Mouse (Mus musculus) liver, embryonic 13.5 days (tissue): ENCODE data around the gene Gpr107. TPM values are rescaled to one million over a fixed set of nuclear protein-coding genes. Genes with fewer than 3 reads are reported as not detected.
A peak's percentile ranks its signal among the peaks of the same experiment; 100 is the strongest.

ENCODE experiments used
- ATAC-seq: fragments of 200-750 bp; cut with Nextera tagmentation; 2 replicates; pipeline ENCODE4 v1.8.0; 2017; ENCODE audit warnings: low read depth, mild to moderate bottlenecking, moderate number of reproducible peaks, moderate library complexity
- DNase-seq: peaks from one replicate; pipeline ENCODE4 v3.0.0; 2022
- H3K27ac ChIP-seq: fragments of 300-500 bp; sonication (generic); 2 replicates; pipeline ENCODE4 v1.5.1; 2015; ENCODE audit warnings: moderate library complexity, mild to moderate bottlenecking, inconsistent platforms
- H3K27me3 ChIP-seq: fragments of 300-500 bp; sonication (generic); 2 replicates; pipeline ENCODE4 v1.6.1; 2015; ENCODE audit warnings: mild to moderate bottlenecking, inconsistent platforms
- H3K36me3 ChIP-seq: fragments of 300-500 bp; sonication (generic); 2 replicates; pipeline ENCODE4 v1.6.1; 2015; ENCODE audit warnings: mild to moderate bottlenecking, inconsistent platforms
- H3K4me1 ChIP-seq: fragments of 300-500 bp; sonication (generic); replicated peaks from 2 replicates; pipeline ENCODE4 v1.6.1; 2015; ENCODE audit warnings: inconsistent platforms
- H3K4me2 ChIP-seq: fragments of 300-500 bp; sonication (generic); 2 replicates; pipeline ENCODE4 v1.6.1; 2015; ENCODE audit warnings: inconsistent platforms, mild to moderate bottlenecking, moderate library complexity
- H3K4me3 ChIP-seq: fragments of 300-500 bp; sonication (generic); replicated peaks from 2 replicates; pipeline ENCODE4 v1.5.1; 2015; ENCODE audit warnings: mild to moderate bottlenecking, inconsistent platforms
- H3K9ac ChIP-seq: fragments of 300-500 bp; sonication (generic); 2 replicates; pipeline ENCODE4 v1.6.1; 2015; ENCODE audit warnings: mild to moderate bottlenecking, inconsistent platforms
- H3K9me3 ChIP-seq: fragments of 300-500 bp; sonication (generic); replicated peaks from 2 replicates; pipeline ENCODE4 v1.6.1; 2016; ENCODE audit warnings: inconsistent platforms
- WGBS: fragments of 180-500 bp; shearing (Covaris S2); methylation state at CpG from one replicate; pipeline ENCODE4 v1.1.7; 2015; ENCODE audit not compliant: insufficient replicate concordance; 5-methylcytosine and 5-hydroxymethylcytosine counted together
- polyA plus RNA-seq: library from polyadenylated mRNA; unstranded; fragments of >200 nt; fragmentation: Nextera tagmentation; extraction: Ambion mirVana; gene quantifications from 2 replicates; pipeline ENCODE4 v1.2.1, GENCODE M21; 2015

Gpr107 gene
- polyA plus RNA-seq, 1 experiment from 2014 or later, result 11.8 TPM

DNA sequence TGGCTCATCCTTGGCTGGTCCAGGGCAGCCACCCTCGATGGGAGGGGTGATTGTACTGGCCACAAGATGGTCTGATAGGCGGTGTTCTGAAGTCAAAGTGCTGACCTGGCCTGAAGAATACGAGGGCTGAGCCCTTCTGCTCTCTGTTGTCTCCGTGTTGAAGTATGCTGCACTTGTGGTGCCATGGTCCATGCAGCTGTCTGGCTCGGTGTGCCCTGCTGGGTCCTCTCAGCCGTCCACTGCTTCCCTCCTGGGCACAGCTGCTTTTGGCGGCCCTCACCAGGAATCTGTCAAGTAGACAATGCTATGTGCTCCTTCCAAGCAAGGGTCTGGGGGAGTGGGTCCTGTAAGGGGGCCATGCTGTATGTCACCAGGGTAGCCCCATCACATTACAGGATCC, 68.7 kb downstream of the Gpr107 start:
- Histone ChIP-seq H3K9me3 (no peaks in the 10 kb centered on the region), H3K4me3 (no peak overlapping the region), H3K4me1 (no peaks in the 10 kb centered on the region), H3K27me3 (no peaks in the 10 kb centered on the region), H3K4me2 (no peak overlapping the region), H3K36me3 (0 out of 2 replicates have a peak, but pooled peaks cover under 1% of the 10 kb centered on the region), H3K9ac (no peak overlapping the region), H3K27ac (no peak overlapping the region)
- no peak for DNase-seq
- no peak for ATAC-seq
- 52% methylated on average over 7 of the region's 7 CpGs for whole genome bisulfite sequencing

DNA sequence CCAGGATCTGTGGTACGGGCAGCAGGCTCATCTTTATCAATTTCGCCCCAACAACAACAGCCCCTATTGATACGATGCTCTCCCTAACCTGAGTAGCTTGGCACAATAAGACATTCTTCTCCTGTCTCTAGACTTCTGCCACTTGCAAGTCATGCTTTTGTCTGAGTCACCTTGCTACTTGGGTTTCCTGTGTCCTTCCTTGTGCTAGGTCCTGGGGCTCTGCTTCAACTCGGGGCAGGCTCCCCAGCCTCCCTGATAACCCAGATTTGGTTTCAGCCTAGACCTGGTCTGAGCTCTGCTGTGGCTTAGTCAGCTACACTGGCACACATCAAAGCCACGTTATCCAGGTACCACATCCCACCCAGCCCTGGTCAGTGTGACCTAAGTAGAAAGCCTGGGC, 69.5 kb downstream of the Gpr107 start:
- no peak for DNase-seq
- H3K4me3 ChIP-seq, result no peak overlapping the region
- H3K4me1 ChIP-seq, result no peaks in the 10 kb centered on the region
- no peak overlapping the region for H3K4me2 ChIP-seq
- no peaks in the 10 kb centered on the region for H3K36me3 ChIP-seq
- ATAC-seq, result no peak
- 59% methylated on average over 5 of the region's 5 CpGs for WGBS
- H3K9ac ChIP-seq, result no peak overlapping the region
- no peaks in the 10 kb centered on the region for H3K27me3 ChIP-seq
- H3K27ac ChIP-seq, result no peak overlapping the region
- H3K9me3 ChIP-seq, result no peaks in the 10 kb centered on the region

GRCm38 (mm10) chr2:31228768-31229311, 76.7 kb downstream of the Gpr107 start:
- Histone ChIP-seq H3K4me3 (no peak overlapping the region), H3K27me3 (no peaks in the 10 kb centered on the region), H3K4me1 (no peaks in the 10 kb centered on the region), H3K9me3 (no peaks in the 10 kb centered on the region), H3K36me3 (no peaks in the 10 kb centered on the region), H3K27ac (no peak overlapping the region), H3K4me2 (no peak overlapping the region), H3K9ac (no peak overlapping the region)
- no peak for ATAC-seq
- WGBS, result 31% methylated on average over 1 of the region's 1 CpGs
- DNase-seq, result no peak

DNA sequence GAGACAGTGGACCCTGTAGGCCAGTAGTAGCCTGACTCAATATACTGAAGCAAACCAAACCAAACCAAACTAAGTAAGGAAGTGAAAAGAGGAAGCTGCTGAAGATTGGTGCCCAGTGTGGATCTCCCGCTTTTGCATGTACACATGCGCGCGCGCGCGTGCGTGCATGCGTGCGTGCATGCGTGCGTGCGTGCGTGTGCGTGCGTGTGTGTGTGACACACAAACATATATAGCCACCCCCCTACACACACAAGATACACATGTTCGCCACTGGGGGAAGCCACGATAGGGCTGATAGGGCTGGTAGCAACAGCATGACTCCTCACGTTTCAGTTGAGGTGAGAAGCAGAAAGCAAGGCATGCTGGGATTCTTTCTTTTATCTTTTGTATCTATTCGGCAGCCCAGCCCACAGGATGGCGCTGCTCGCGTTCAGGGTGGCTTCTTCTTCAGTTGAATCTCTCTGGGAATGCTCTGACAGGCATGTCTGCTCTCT, 87.1 kb downstream of the Gpr107 start:
- peak overlapping the region; percentile 33 for H3K4me3 ChIP-seq
- ATAC-seq (peak; percentile 68), DNase-seq (peak; percentile 50)
- H3K9ac ChIP-seq, result no peak overlapping the region; the same call in 1 of the 2 replicates
- peaks cover 10% of the 10 kb centered on the region for H3K4me1 ChIP-seq
- peaks cover 36% of the 10 kb centered on the region for H3K27me3 ChIP-seq
- 19% methylated on average over 23 of the region's 23 CpGs for WGBS
- H3K9me3 ChIP-seq, result no peaks in the 10 kb centered on the region
- no peak overlapping the region for H3K27ac ChIP-seq
- peak overlapping the region; percentile 53 for H3K4me2 ChIP-seq
- H3K36me3 ChIP-seq, result no peaks in the 10 kb centered on the region

- Histone ChIP-seq H3K9ac (no peak overlapping the region), H3K36me3 (no peaks in the 10 kb centered on the region), H3K4me3 (peak overlapping the region; percentile 33; the same call in 1 of the 2 replicates), H3K9me3 (no peaks in the 10 kb centered on the region), H3K4me2 (peak overlapping the region; percentile 53), H3K27me3 (peaks cover 42% of the 10 kb centered on the region), H3K4me1 (peaks cover 13% of the 10 kb centered on the region), H3K27ac (no peak overlapping the region)
- ATAC-seq (no peak), DNase-seq (no peak)
- WGBS, result 72% methylated on average over 6 of the region's 6 CpGs
Observed at GRCm38 (mm10) chr2:31239833-31240232, 87.7 kb downstream of the Gpr107 start.

DNA sequence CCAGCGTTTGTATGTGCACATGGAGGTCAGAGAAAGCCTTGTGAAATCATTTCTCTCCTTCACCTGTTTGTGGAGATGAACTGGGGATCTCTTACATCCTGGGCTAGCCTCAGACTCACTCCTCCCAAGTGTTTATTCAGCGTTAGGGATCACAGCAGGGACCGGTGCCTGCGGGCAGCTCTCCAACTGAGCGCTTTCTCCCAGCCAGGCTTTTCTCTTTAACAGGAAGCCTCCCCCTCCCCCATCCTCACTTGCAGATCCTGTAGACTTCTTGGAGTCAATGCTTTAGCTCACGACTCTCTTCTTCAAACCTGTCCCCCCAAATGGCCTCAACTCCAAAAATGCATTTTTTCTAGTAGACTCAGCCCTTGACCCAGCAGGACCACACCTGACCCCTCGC, 89.5 kb downstream of the Gpr107 start:
- peaks cover 18% of the 10 kb centered on the region for H3K4me1 ChIP-seq
- ATAC-seq (no peak), DNase-seq (no peak)
- H3K27me3 ChIP-seq, result peaks cover 60% of the 10 kb centered on the region
- no peaks in the 10 kb centered on the region for H3K36me3 ChIP-seq
- H3K9me3 ChIP-seq, result no peaks in the 10 kb centered on the region
- H3K9ac ChIP-seq, result no peak overlapping the region
- H3K27ac ChIP-seq, result no peak overlapping the region
- no peak overlapping the region for H3K4me3 ChIP-seq
- no peak overlapping the region for H3K4me2 ChIP-seq
- 9% methylated on average over 7 of the region's 7 CpGs for WGBS

DNA sequence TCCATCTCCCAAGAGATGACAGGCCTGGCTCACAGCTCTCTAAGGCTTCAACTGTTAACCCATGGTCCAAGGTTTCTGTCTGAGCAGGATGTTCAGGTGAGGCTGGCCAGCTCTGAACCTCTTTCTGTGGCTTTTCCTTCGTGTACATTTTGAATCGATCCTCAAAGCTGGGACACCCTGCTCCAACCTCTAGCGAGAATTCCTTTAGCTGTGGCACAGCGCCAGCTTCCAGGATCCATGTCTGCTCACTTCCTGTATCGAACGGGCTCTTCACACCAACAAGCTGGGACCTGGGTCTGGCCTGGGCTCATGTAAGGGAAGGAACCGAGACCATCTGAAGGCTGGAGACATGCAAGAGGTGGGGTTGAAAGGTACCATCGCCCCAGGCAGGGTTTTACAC, 92.1 kb downstream of the Gpr107 start:
- peaks cover 18% of the 10 kb centered on the region for H3K4me1 ChIP-seq
- H3K27me3 ChIP-seq, result peaks cover 80% of the 10 kb centered on the region
- no peaks in the 10 kb centered on the region for H3K36me3 ChIP-seq
- H3K9ac ChIP-seq, result no peak overlapping the region
- DNase-seq (no peak), ATAC-seq (no peak)
- H3K4me2 ChIP-seq, result no peak overlapping the region
- H3K4me3 ChIP-seq, result no peak overlapping the region
- WGBS, result 49% methylated on average over 8 of the region's 8 CpGs
- H3K9me3 ChIP-seq, result no peaks in the 10 kb centered on the region
- H3K27ac ChIP-seq, result no peak overlapping the region

GRCm38 (mm10) chr2:31245051-31245450, 92.9 kb downstream of the Gpr107 start:
- H3K4me2 ChIP-seq, result peak overlapping the region; percentile 76
- ATAC-seq (no peak), DNase-seq (no peak)
- no peak overlapping the region for H3K27ac ChIP-seq
- no peaks in the 10 kb centered on the region for H3K9me3 ChIP-seq
- H3K36me3 ChIP-seq, result no peaks in the 10 kb centered on the region
- H3K27me3 ChIP-seq, result peaks cover 80% of the 10 kb centered on the region
- peaks cover 12% of the 10 kb centered on the region for H3K4me1 ChIP-seq
- WGBS, result 20% methylated on average over 5 of the region's 5 CpGs
- peak overlapping the region; percentile 61 for H3K4me3 ChIP-seq
- H3K9ac ChIP-seq, result 0 out of 2 replicates have a peak overlapping the region, but pooled peaks have one; percentile 64

- H3K9ac ChIP-seq, result peak within 1 kb of the TSS; percentile 64
- H3K27me3 ChIP-seq, result peaks cover 76% of the 10 kb centered on the region
- no peak within 1 kb of the TSS for H3K27ac ChIP-seq
- no peaks in the 10 kb centered on the region for H3K36me3 ChIP-seq
- peaks cover 12% of the 10 kb centered on the region for H3K4me1 ChIP-seq
- no peaks in the 10 kb centered on the region for H3K9me3 ChIP-seq
- H3K4me3 ChIP-seq, result peak within 1 kb of the TSS; percentile 61
- peak; percentile 56 for ATAC-seq
- DNase-seq, result no peak
- 1% methylated on average over 84 of the region's 89 CpGs for WGBS
- peak within 1 kb of the TSS; percentile 76 for H3K4me2 ChIP-seq
Observed at GRCm38 (mm10) chr2:31245491-31246141, 93.5 kb downstream of the Gpr107 start, which contains the start of gene Ncs1. Gene Ncs1 (plus strand): TSS chr2:31245823.

- Histone ChIP-seq H3K27ac (no peak overlapping the region), H3K4me2 (peak overlapping the region; percentile 76), H3K4me3 (peak overlapping the region; percentile 61), H3K36me3 (no peaks in the 10 kb centered on the region), H3K9ac (peak overlapping the region; percentile 64), H3K4me1 (peaks cover 12% of the 10 kb centered on the region), H3K27me3 (peaks cover 72% of the 10 kb centered on the region), H3K9me3 (no peaks in the 10 kb centered on the region)
- ATAC-seq (no peak), DNase-seq (no peak)
- WGBS, result 2% methylated on average over 41 of the region's 41 CpGs
Observed at GRCm38 (mm10) chr2:31246251-31246971, 94.3 kb downstream of the Gpr107 start.

DNA sequence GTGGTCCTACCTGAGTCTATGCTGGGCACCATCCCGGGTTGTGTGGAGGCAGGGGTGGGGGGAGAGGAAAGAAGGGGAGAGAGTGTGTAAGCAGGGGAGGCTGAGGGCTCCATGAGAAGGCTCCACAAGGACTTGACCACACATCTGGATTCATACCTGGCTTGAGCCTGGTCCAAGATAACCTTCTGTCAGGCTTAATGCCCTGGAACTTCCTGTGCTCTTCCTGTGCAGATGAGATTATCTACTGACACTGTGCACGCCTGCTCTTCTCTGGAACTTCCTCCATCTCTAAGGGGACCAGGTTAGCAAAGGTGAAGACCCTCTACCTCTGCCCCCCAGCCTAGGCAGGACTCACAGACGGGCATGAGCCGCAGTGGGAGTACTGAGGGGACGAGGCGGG, 96.7 kb downstream of the Gpr107 start:
- H3K36me3 ChIP-seq, result no peaks in the 10 kb centered on the region
- H3K4me2 ChIP-seq, result no peak overlapping the region
- DNase-seq (no peak), ATAC-seq (no peak)
- H3K9ac ChIP-seq, result no peak overlapping the region
- WGBS, result 48% methylated on average over 6 of the region's 6 CpGs
- no peak overlapping the region for H3K4me3 ChIP-seq
- H3K27ac ChIP-seq, result no peak overlapping the region
- H3K9me3 ChIP-seq, result no peaks in the 10 kb centered on the region
- peaks cover 47% of the 10 kb centered on the region for H3K27me3 ChIP-seq
- H3K4me1 ChIP-seq, result peaks cover 12% of the 10 kb centered on the region
